Mouse (Mus musculus): Measurements from ENCODE around the gene Sertad1.

GRCm38 (mm10) chr7:27460477-27460876 is 26.2 kb upstream of the Sertad1 start:
- no peak for TF ChIP-seq EP300 (IDR thresholded peaks at IDR 0.05; ENCODE audit: insufficient read depth, low read depth, low read length)
- no peak for TF ChIP-seq POLR2A (IDR thresholded peaks at IDR 0.05; ENCODE audit: insufficient read depth, low read depth, low read length)
